Mouse (Mus musculus) kidney, embryonic 16.5 days (tissue): ENCODE results near the gene Ucp1. TPM values are rescaled to one million over a fixed set of nuclear protein-coding genes. Genes with fewer than 3 reads are reported as not detected.
"Not testable (repeated sequence)": the region's sequence is repeated elsewhere in the genome, so short reads cannot be mapped to it uniquely, and the experiment has no call there.

Source experiments
- ATAC-seq: fragments of 200-750 bp; cut with Nextera tagmentation; 2 replicates; pipeline ENCODE4 v1.8.0; 2017; ENCODE audit warnings: moderate TSS enrichment; ENCODE audit not compliant: low FRiP score, low TSS enrichment
- H3K27ac ChIP-seq: fragments of 300-500 bp; sonication (generic); 2 replicates; pipeline ENCODE4 v1.5.1; 2014; ENCODE audit warnings: low read length
- H3K27me3 ChIP-seq: fragments of 300-500 bp; sonication (generic); 2 replicates; pipeline ENCODE4 v1.6.1; 2014; ENCODE audit warnings: low read length, control low read depth, mixed read lengths; ENCODE audit not compliant: insufficient read depth
- H3K36me3 ChIP-seq: fragments of 300-500 bp; sonication (generic); 2 replicates; pipeline ENCODE4 v1.6.1; 2014; ENCODE audit warnings: low read length, control low read depth, mixed read lengths; ENCODE audit not compliant: insufficient read depth
- H3K4me1 ChIP-seq: fragments of 300-500 bp; sonication (generic); 2 replicates; pipeline ENCODE4 v1.6.1; 2014; ENCODE audit warnings: low read length, control low read depth, mixed read lengths; ENCODE audit not compliant: insufficient read depth
- H3K4me2 ChIP-seq: fragments of 300-500 bp; sonication (generic); replicated peaks from 2 replicates; pipeline ENCODE4 v1.6.1; 2014; ENCODE audit warnings: low read depth, low read length
- H3K4me3 ChIP-seq: fragments of 300-500 bp; sonication (generic); 2 replicates; pipeline ENCODE4 v1.5.1; 2014; ENCODE audit warnings: mild to moderate bottlenecking, low read length
- H3K9ac ChIP-seq: fragments of 300-500 bp; sonication (generic); replicated peaks from 2 replicates; pipeline ENCODE4 v1.6.1; 2014; ENCODE audit warnings: low read length
- H3K9me3 ChIP-seq: fragments of 300-500 bp; sonication (generic); 2 replicates; pipeline ENCODE4 v1.6.1; 2016; ENCODE audit warnings: low read length, control low read depth
- WGBS: fragments of 180-500 bp; shearing (Covaris S2); extraction: QIAGEN DNeasy Blood & Tissue Kit; methylation state at CpG from one replicate; pipeline ENCODE4 v1.1.7; 2014; 5-methylcytosine and 5-hydroxymethylcytosine counted together
- polyA plus RNA-seq: library from polyadenylated mRNA; unstranded; fragments of >200 nt; fragmentation: Nextera tagmentation; extraction: Ambion mirVana; gene quantifications from 2 replicates; pipeline ENCODE4 v1.2.1, GENCODE M21; 2015

Ucp1 gene
- polyA plus RNA-seq, 1 experiment from 2014 or later: not detected

DNA sequence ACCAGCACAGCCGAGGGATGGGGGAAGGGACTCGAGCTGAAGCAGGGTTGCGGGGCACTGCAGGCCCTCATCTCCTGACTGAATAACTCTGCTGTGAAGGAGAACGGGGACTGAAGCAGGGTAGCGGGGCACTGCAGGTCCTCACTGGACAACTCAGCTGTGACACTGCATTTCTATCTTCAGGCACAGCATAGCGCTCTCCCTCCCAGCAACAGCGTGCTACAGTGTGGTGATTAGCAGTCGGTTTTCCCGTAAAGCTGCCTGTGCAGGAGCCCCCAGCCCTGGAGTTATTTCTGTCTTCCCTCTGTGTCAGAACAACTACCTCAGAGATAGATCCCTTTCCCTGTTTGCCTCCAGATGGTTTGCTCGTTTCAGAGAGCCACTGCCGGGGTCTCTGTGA is 15.7 kb upstream of the Ucp1 start:
- Histone ChIP-seq H3K4me1 (0 out of 2 replicates have a peak, but pooled peaks cover 2% of the 10 kb centered on the region), H3K27me3 (no peaks in the 10 kb centered on the region), H3K9me3 (no peaks in the 10 kb centered on the region), H3K9ac (no peak overlapping the region), H3K27ac (no peak overlapping the region), H3K4me3 (no peak overlapping the region), H3K36me3 (peaks cover 5% of the 10 kb centered on the region; the same call in 1 of the 2 replicates), H3K4me2 (no peak overlapping the region; the same call in 1 of the 2 replicates)
- peak; percentile 78 for ATAC-seq
- 37% methylated on average over 11 of the region's 11 CpGs for WGBS

DNA sequence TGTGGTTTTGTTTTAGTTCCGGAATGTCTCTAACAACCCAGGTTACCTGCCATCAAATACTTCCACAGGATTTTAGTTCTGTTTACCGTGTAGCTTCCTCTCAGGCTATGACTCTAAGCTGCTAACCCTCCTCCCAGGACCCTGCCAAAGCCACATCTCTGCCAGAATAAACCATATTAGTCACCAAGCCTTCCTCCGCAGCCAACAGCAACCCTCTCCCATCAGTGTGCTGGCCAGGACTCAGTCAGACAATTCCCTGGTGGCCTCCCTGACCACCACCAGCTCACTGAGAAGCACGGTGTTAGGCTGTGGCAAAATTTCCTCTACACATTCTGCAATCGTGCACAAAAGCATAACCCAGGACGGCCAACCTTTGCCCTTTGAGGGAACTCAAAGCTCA is 11.7 kb upstream of the Ucp1 start:
- no peak for ATAC-seq
- no peak overlapping the region for H3K4me2 ChIP-seq
- WGBS: 80% methylated on average over 6 of the region's 6 CpGs

DNA sequence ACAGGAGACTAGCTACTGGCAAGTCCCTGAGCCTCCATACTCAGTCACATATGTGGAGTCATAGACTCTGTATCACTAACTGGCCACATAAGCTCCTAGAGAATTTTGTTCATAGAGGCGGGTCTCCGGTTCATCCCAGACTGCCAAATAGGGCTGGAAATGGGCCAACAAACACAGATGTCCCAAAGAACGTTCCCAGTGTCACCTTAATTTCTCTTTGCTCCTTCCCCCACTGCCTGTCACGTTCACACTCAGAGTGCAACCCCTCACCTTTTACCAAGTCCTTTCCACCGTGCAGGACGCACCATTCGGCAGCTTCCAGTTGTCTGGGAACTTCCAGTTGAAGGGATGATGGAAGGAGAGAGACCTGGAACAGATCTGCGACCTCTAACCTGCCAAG is 4.8 kb upstream of the Ucp1 start:
- Histone ChIP-seq H3K9me3 (no peaks in the 10 kb centered on the region), H3K4me3 (no peak overlapping the region), H3K36me3 (no peaks in the 10 kb centered on the region), H3K4me1 (0 out of 2 replicates have a peak, but pooled peaks cover 6% of the 10 kb centered on the region), H3K27ac (no peak overlapping the region), H3K4me2 (no peak overlapping the region), H3K9ac (no peak overlapping the region), H3K27me3 (peaks cover 18% of the 10 kb centered on the region)
- ATAC-seq: no peak
- WGBS: 79% methylated on average over 8 of the region's 8 CpGs

More for the DNA sequence above, 11.7 kb upstream of the Ucp1 start:
- no peaks in the 10 kb centered on the region for H3K36me3 ChIP-seq
- 0 out of 2 replicates have a peak, but pooled peaks cover 2% of the 10 kb centered on the region for H3K4me1 ChIP-seq
- no peaks in the 10 kb centered on the region for H3K9me3 ChIP-seq
- no peak overlapping the region for H3K9ac ChIP-seq
- H3K4me3 ChIP-seq: no peak overlapping the region
- H3K27me3 ChIP-seq: no peaks in the 10 kb centered on the region
- no peak overlapping the region for H3K27ac ChIP-seq

DNA sequence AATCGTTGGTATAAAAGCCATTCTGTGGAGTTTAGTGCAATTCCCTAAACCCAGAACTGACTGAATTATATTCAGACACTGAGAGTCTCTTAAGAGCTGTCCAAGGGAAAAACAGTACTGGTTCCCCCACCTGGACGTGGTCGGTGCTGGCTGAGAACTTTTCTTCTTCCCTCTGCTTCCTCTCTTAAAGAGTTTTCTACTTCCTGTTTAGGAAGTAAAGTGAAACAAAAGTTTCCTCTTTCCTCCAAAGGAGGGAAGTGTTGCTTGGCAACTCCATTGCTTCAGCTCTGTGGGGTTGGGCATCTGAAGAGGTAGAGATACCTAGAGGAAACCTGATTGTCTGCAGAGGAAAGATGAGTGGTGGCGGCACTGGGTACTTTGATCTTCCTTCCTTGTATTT is 7.2 kb downstream of the Ucp1 start:
- 68% methylated on average over 4 of the region's 4 CpGs for WGBS
- no peak overlapping the region for H3K4me3 ChIP-seq
- H3K9me3 ChIP-seq: no peaks in the 10 kb centered on the region
- H3K27me3 ChIP-seq: no peaks in the 10 kb centered on the region
- no peaks in the 10 kb centered on the region for H3K36me3 ChIP-seq
- H3K9ac ChIP-seq: no peak overlapping the region
- H3K27ac ChIP-seq: no peak overlapping the region
- H3K4me2 ChIP-seq: no peak overlapping the region
- ATAC-seq: no peak
- no peaks in the 10 kb centered on the region for H3K4me1 ChIP-seq

DNA sequence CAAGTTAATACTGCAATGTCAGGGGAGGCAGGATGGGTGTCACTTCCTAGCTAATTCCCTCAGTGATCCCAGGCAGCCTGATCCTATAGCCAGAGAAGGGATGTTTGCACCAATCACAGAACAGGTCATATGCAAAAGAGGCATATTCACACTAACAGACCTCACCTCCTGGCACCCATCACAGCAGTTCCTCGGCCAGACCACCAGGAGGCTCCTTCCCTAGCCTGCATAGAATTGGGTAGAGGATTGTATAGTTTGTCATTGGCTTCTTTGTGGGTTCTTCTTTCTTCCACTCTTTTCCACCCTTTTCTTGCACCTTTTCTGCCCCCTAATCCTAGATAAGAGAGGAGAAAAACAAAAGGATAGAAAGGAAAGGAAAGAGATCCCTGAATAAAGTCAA is 10.0 kb downstream of the Ucp1 start:
- no peaks in the 10 kb centered on the region for H3K36me3 ChIP-seq
- H3K27me3 ChIP-seq: no peaks in the 10 kb centered on the region
- H3K27ac ChIP-seq: no peak overlapping the region
- H3K9ac ChIP-seq: no peak overlapping the region
- H3K9me3 ChIP-seq: no peaks in the 10 kb centered on the region
- no peak overlapping the region for H3K4me2 ChIP-seq
- no peak overlapping the region for H3K4me3 ChIP-seq
- H3K4me1 ChIP-seq: no peaks in the 10 kb centered on the region
- no peak for ATAC-seq
- WGBS: 42% methylated on average over 1 of the region's 1 CpGs

DNA sequence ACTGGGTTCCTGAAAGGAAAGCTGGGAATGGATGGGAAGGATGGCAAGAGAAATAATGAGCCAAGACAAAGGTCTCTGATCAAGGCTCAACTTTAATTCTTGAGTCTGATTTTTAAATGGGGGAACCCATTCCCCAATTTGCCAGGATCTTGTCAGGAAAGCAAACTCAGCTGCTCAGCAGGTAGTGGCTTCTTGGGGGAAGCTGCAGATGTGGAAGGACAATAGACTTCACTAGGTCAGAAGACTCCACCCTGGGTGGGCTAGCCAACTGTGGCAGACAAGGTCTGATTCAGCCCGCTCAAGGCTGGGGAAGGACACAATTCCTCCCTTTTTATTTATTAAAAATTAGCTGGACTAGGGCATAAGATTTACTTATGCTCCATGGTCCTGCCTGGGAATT is 14.8 kb downstream of the Ucp1 start:
- Histone ChIP-seq H3K9ac (no peak overlapping the region), H3K27ac (no peak overlapping the region), H3K4me3 (no peak overlapping the region), H3K4me2 (no peak overlapping the region), H3K9me3 (no peaks in the 10 kb centered on the region), H3K36me3 (no peaks in the 10 kb centered on the region), H3K27me3 (no peaks in the 10 kb centered on the region), H3K4me1 (no peaks in the 10 kb centered on the region)
- no peak for ATAC-seq
- WGBS: 96% methylated on average over 1 of the region's 1 CpGs

DNA sequence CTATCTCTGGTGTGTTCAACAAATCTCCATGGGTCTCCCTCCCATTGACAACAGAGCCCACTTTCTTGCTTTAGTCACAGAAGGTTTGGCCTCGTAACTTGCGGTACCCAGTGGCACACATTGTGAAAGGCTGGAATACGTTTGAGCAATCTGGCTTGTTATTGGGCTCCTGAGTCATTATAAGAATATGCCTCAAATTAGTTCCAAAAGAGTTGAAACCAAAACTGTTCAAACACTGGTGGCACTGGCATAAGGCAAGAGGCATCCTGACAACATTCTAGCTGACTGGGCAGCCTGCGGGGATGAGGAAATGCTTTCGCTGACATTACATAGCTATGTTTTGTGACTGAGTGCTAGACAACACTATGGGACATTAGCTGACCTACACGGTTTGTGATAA is 19.7 kb downstream of the Ucp1 start:
- Histone ChIP-seq H3K4me2 (no peak overlapping the region), H3K27ac (no peak overlapping the region), H3K4me3 (no peak overlapping the region), H3K4me1 (no peaks in the 10 kb centered on the region), H3K9ac (no peak overlapping the region), H3K36me3 (peaks cover 4% of the 10 kb centered on the region; the same call in 1 of the 2 replicates), H3K27me3 (no peaks in the 10 kb centered on the region), H3K9me3 (no peaks in the 10 kb centered on the region)
- 90% methylated on average over 6 of the region's 6 CpGs for WGBS
- no peak for ATAC-seq

DNA sequence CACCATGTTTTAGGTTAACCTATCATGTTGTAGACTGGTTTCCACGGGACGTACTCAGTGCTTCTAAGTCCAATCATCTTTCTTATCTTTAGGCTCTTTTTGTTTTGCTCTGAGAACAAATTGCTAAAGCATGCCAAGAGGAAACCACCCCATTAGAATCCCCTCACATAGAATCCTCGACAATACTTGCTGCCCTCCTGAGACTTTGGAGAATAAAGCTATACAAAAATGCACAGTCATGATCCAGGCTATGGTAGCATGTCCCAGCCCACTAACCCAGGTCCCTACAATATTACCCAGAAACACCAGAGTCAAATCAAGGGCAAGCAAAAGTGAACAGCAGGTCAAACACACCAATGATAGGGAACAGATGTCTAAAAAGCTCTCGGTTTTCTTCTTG is 24.9 kb downstream of the Ucp1 start:
- peaks cover 21% of the 10 kb centered on the region for H3K36me3 ChIP-seq
- H3K9me3 ChIP-seq, H3K4me1 ChIP-seq, H3K27ac ChIP-seq, H3K4me3 ChIP-seq, H3K27me3 ChIP-seq, ATAC-seq, H3K9ac ChIP-seq, H3K4me2 ChIP-seq: not testable (repeated sequence)
- 82% methylated on average over 4 of the region's 4 CpGs for WGBS

DNA sequence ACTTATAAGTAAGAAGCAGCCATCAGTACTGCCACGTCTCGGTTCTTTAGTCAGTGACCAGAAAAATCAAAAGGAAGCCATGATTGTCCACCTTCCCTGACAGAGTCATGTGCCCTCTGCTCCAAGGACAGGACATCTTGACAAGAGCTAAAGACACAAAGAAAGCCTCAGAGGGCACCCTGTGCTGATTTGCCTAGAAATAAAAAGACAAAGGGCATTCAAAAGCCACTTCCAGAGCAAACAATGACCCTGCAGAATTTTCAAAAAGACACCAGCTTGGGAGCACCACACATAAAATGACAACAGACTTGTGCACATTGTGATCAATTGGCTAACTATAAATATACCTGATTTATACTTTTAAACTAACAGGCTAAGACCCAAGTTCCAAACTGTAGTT is 25.5 kb downstream of the Ucp1 start:
- no peak for ATAC-seq
- 79% methylated on average over 2 of the region's 2 CpGs for WGBS
- H3K4me2 ChIP-seq: no peak overlapping the region

DNA sequence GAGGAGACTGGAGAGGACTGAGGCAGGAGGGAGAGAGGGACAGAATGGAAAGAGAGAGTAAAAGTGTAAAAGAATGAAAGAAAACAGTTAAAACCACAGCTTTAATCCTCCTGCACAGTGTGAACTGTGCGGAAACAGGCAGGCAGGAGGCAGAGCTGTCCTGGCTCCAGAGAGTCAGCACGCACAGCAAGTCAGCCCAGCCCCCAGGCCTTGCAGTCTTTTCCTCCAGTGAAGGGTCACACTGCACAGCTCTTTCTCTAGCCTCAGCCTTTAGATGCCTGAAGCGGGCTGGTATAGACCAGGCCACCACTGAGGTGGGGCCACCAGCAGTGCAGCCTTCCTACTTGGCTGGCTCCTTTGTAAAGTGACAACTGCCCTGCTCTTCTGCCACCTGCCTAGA is 30.4 kb downstream of the Ucp1 start:
- ATAC-seq: no peak
- WGBS: 88% methylated on average over 3 of the region's 3 CpGs
- Histone ChIP-seq H3K4me3 (no peak overlapping the region), H3K4me1 (no peaks in the 10 kb centered on the region), H3K27me3 (no peaks in the 10 kb centered on the region), H3K9me3 (no peaks in the 10 kb centered on the region), H3K27ac (no peak overlapping the region), H3K36me3 (peaks cover 28% of the 10 kb centered on the region), H3K4me2 (no peak overlapping the region), H3K9ac (no peak overlapping the region)

More for the DNA sequence above, 25.5 kb downstream of the Ucp1 start:
- Histone ChIP-seq H3K9me3 (no peaks in the 10 kb centered on the region), H3K9ac (no peak overlapping the region), H3K4me3 (no peak overlapping the region), H3K4me1 (no peaks in the 10 kb centered on the region), H3K36me3 (peaks cover 21% of the 10 kb centered on the region), H3K27ac (no peak overlapping the region), H3K27me3 (no peaks in the 10 kb centered on the region)
